Mouse (Mus musculus) spleen, postnatal 14 days (tissue): Measurements from ENCODE around the gene 2610001J05Rik.
A peak's percentile ranks its signal among the peaks of the same experiment; 100 is the strongest.
"Not testable (repeated sequence)": the region's sequence is repeated elsewhere in the genome, so short reads cannot be mapped to it uniquely, and the experiment has no call there.

Source experiments
- DNase-seq, 2 experiments: peaks; one replicate each; pipeline ENCODE4 v3.0.0; 2021 to 2022; ENCODE audit warnings: low spot score in 2 of 2

The 2610001J05Rik gene

GRCm38 (mm10) chr6:13870919-13871624 lies at the start of gene 2610001J05Rik:
TSS of gene 2610001J05Rik (minus strand) at chr6:13871518.
- peak; percentile 72 to 80 for DNase-seq

GRCm38 (mm10) chr6:13909762-13910537 lies 38.6 kb upstream of the 2610001J05Rik start:
- no peak for DNase-seq

GRCm38 (mm10) chr6:13902941-13903627 lies 31.8 kb upstream of the 2610001J05Rik start:
- DNase-seq = no peak

GRCm38 (mm10) chr6:13884877-13885592 lies 13.7 kb upstream of the 2610001J05Rik start:
- no peak for DNase-seq

GRCm38 (mm10) chr6:13882919-13883318 lies 11.6 kb upstream of the 2610001J05Rik start:
- DNase-seq = no peak

- no peak for DNase-seq
Observed at GRCm38 (mm10) chr6:13873959-13874358, 2.6 kb upstream of the 2610001J05Rik start.

GRCm38 (mm10) chr6:13872076-13872475 lies 758 bp upstream of the 2610001J05Rik start:
- no peak for DNase-seq

GRCm38 (mm10) chr6:13871625-13871958 lies 274 bp upstream of the 2610001J05Rik start:
- DNase-seq = no peak

GRCm38 (mm10) chr6:13870289-13870741 lies 1.0 kb downstream of the 2610001J05Rik start:
- DNase-seq = no peak

- no peak for DNase-seq
Observed at GRCm38 (mm10) chr6:13860596-13860995, 10.7 kb downstream of the 2610001J05Rik start.

GRCm38 (mm10) chr6:13859877-13860585 lies 11.3 kb downstream of the 2610001J05Rik start:
- no peak for DNase-seq

GRCm38 (mm10) chr6:13854230-13854629 lies 17.1 kb downstream of the 2610001J05Rik start:
- DNase-seq = no peak

- DNase-seq = no peak
Observed at GRCm38 (mm10) chr6:13853244-13853643, 18.1 kb downstream of the 2610001J05Rik start.

GRCm38 (mm10) chr6:13846031-13846430 lies 25.3 kb downstream of the 2610001J05Rik start:
- not testable (repeated sequence) for DNase-seq

GRCm38 (mm10) chr6:13839345-13840054 lies 31.8 kb downstream of the 2610001J05Rik start, which contains the start of gene Gpr85:
TSS of gene Gpr85 (minus strand) at chr6:13839942.
- DNase-seq = no peak

- DNase-seq = peak; percentile 3 to 7
Observed at GRCm38 (mm10) chr6:13838677-13839344, 32.5 kb downstream of the 2610001J05Rik start.

GRCm38 (mm10) chr6:13837916-13838676 lies 33.2 kb downstream of the 2610001J05Rik start:
- DNase-seq = no peak

GRCm38 (mm10) chr6:13836967-13837570 lies 34.2 kb downstream of the 2610001J05Rik start:
- no peak for DNase-seq
